Mouse (Mus musculus) embryonic fibroblast, embryonic 13.5 days (primary cell): ENCODE measurements around the gene Rsad1.

ENCODE experiments used
- CTCF ChIP-seq: IDR thresholded peaks from 2 replicates; pipeline ENCODE4 v1.5.1; 2011; ENCODE audit warnings: mild to moderate bottlenecking, control low read depth, low read length, moderate library complexity, borderline replicate concordance; ENCODE audit not compliant: insufficient read depth
- POLR2A ChIP-seq: IDR thresholded peaks from 2 replicates; pipeline ENCODE4 v1.6.1; 2011; ENCODE audit warnings: low read depth, mild to moderate bottlenecking, control low read depth, low read length, moderate library complexity

DNA sequence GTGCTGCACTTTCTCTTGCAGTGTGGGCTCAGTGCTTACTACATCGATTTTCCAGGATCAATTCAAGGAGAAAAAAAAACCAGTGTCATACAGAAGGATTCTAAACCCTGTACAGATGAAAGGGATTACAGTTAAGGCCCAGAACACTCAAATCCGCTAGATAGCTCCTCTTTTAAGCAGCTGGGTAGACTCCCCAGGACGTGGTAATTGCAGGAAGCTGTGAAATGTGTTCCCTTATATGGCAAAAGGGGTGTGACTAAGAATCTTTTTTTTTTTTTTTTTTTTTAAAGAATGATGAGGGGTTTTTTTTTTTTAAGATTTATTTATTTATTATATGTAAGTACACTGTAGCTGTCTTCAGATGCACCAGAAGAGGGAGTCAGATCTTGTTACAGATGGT, 20.2 kb downstream of the Rsad1 start:
- TF ChIP-seq POLR2A (no peak), CTCF (no peak)
